Mouse (Mus musculus) kidney, adult 2 months (tissue): ENCODE results near the gene Hbq1a. TPM values are rescaled to one million over a fixed set of nuclear protein-coding genes. Genes with fewer than 3 reads are reported as not detected.

Experiments used
- DNase-seq: peaks from one replicate; pipeline ENCODE4 v3.0.0; 2021
- H3K27ac ChIP-seq: fragments of 200-500 bp; 2 replicates; pipeline ENCODE4 v1.5.1; 2012; ENCODE audit warnings: low read depth, low read length, control low read depth, inconsistent platforms; ENCODE audit not compliant: insufficient read depth
- H3K27me3 ChIP-seq: fragments of 200-500 bp; replicated peaks from 2 replicates; pipeline ENCODE4 v1.6.1; 2012; ENCODE audit warnings: mild to moderate bottlenecking, moderate library complexity, low read length, inconsistent platforms; ENCODE audit not compliant: control insufficient read depth, insufficient read depth
- H3K36me3 ChIP-seq: fragments of 200-500 bp; 2 replicates; pipeline ENCODE4 v1.6.1; 2012; ENCODE audit warnings: mild to moderate bottlenecking, moderate library complexity, low read length, inconsistent platforms; ENCODE audit not compliant: control insufficient read depth, insufficient read depth
- H3K4me1 ChIP-seq: fragments of 200-500 bp; 2 replicates; pipeline ENCODE4 v1.6.1; 2011; ENCODE audit warnings: low read length; ENCODE audit not compliant: control insufficient read depth, insufficient read depth
- H3K4me3 ChIP-seq: fragments of 200-500 bp; 2 replicates; pipeline ENCODE4 v1.5.1; 2011; ENCODE audit warnings: mild to moderate bottlenecking, low read depth, low read length, control low read depth; ENCODE audit not compliant: insufficient read depth
- CTCF ChIP-seq: fragments of 200-500 bp; conservative IDR thresholded peaks from 2 replicates; pipeline ENCODE4 v1.5.1; 2011; ENCODE audit warnings: low read depth, mild to moderate bottlenecking, control low read depth, low read length, moderate library complexity, mixed read lengths; ENCODE audit not compliant: insufficient read depth, insufficient read length
- POLR2A ChIP-seq: fragments of 200-500 bp; IDR thresholded peaks from one replicate; pipeline ENCODE4 v1.6.1; 2011; ENCODE audit warnings: low read depth, low read length, control low read depth
- WGBS: fragments of 180-500 bp; shearing (Covaris S2); methylation state at CpG from one replicate; pipeline ENCODE4 v1.1.7; 2018; 5-methylcytosine and 5-hydroxymethylcytosine counted together
- polyA plus RNA-seq: library from polyadenylated mRNA; depleted of rRNA; stranded (reverse); fragments of >200 nt; gene quantifications from 2 replicates; pipeline ENCODE4 v1.2.3, GENCODE M21; 2012

The Hbq1a gene
- polyA plus RNA-seq, 1 experiment: 0.45 TPM

DNA sequence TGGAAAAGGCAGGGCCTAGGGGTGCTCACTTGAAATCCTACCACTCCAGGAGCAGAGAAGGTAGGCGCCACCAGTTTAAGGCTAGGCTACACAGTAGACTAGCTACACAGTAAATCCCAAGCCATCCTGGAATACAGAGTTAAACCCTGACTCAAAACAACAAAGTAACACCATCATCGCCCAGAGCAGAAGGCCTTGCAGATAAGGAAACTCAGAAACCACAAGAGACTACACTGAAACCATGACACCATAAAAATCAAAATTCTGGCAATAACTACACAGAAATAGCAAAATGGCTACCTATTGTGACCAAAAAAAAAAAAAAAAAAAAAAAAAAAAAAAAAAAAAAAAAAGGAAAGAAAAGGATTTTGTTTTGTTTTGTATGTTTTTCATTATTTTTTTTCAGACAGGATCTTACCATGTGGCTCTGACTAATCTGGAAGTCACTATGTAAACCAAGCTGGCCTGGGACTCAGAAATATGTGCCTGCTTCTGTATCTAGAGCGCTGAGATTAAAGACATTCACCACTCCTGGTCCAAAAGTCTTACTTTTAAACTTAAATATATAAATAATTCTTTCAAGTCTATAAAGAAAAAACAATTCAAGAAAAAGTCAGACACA, 34.6 kb upstream of the Hbq1a start:
- H3K36me3 ChIP-seq: peaks cover 2% of the 10 kb centered on the region; the same call in 1 of the 2 replicates
- peaks cover 2% of the 10 kb centered on the region; the same call in 1 of the 2 replicates for H3K4me1 ChIP-seq
- no peak overlapping the region for H3K4me3 ChIP-seq
- no peak for DNase-seq
- H3K27me3 ChIP-seq: no peaks in the 10 kb centered on the region
- H3K27ac ChIP-seq: no peak overlapping the region
- no peak for TF ChIP-seq POLR2A
- TF ChIP-seq CTCF: no peak
- WGBS: 85% methylated on average over 3 of the region's 3 CpGs

DNA sequence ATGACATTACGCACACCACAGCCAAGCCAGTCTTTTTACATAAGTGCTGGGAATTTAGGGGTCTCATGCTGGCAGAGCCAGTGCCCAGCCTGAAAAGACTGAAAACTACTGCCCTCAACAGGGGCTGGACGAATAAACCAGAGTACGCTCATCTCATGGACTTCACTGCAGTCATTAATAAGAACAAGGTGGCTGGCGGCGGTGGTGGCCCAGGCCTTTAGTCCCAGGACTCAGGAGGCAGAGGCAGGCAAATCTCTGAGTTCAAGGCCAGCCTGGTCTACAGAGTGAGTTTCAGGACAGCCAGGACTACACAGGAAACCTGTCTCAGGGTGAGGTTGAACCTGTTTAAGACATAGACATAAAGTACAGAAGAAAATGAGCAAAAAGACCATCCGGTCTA, 33.7 kb upstream of the Hbq1a start:
- H3K4me1 ChIP-seq: peaks cover 2% of the 10 kb centered on the region; the same call in 1 of the 2 replicates
- no peak overlapping the region for H3K4me3 ChIP-seq
- no peak for TF ChIP-seq POLR2A
- no peak overlapping the region for H3K27ac ChIP-seq
- no peaks in the 10 kb centered on the region for H3K27me3 ChIP-seq
- 93% methylated on average over 6 of the region's 6 CpGs for WGBS
- no peak for DNase-seq
- H3K36me3 ChIP-seq: peaks cover 2% of the 10 kb centered on the region; the same call in 1 of the 2 replicates

DNA sequence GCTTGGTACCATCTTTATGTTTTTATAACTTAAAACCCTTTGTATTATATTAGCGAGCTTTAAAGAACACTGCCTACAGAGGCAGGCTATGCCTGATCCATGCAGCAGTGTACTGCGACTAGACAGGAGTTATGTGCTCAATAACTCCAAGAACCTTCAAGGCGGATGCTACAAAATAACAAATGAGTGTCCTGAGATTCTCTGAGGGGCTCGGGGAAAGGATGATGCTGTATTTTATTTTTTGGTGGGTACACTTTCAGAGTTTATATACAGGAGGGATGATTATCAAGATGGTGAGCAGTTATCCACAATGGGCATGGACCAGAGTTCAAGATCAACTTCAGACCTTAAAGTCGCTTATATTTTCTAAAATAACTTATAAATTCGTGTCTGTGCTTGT, 33.1 kb upstream of the Hbq1a start:
- peak overlapping the region; percentile 91 for H3K27ac ChIP-seq
- 13% methylated on average over 6 of the region's 6 CpGs for WGBS
- DNase-seq: no peak

DNA sequence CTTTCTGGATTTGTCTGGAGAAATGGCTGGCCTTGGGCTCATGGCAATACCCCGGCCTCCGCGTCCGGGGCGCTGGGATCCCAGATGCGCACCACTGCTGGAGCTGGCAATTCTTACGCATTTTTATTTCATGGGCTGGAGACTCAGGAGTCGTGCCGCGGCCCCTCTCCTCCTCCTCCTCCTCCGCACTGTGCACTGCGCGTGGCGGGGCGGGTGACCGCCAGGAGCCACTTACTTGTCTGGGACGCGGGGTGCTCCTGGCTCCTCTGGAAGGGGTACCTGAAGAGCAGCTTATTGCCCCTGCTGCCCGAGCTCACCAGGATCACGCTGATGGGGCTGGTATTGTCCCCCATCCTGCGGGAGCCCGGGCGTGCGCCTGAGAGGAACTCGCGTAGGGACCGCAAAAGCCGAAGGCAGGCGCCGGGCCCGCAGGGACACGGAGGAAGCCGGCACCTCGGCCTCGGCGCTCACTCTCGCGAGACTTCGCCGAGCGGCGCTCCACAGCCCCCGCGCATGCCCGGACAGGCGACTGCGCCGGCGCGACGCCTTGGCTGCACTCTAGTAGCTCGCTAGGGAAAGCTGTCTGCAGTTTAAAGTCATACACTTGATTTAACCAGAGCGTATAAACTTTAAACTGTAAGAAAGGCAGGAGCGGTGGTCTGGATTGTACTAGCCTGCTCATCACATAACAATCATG, 32.5 kb upstream of the Hbq1a start, which contains the start of gene Nprl3:
Gene Nprl3, minus strand, starts transcription at position 520 of the 697 bp plus-strand sequence.
- WGBS: under 1% methylated on average over 54 of the region's 54 CpGs
- Histone ChIP-seq H3K36me3 (no peaks in the 10 kb centered on the region), H3K27ac (peak within 1 kb of the TSS; percentile 91), H3K27me3 (no peaks in the 10 kb centered on the region), H3K4me3 (peak within 1 kb of the TSS; percentile 95), H3K4me1 (peaks cover 2% of the 10 kb centered on the region; the same call in 1 of the 2 replicates)
- TF ChIP-seq CTCF: no peak
- TF ChIP-seq POLR2A: peak; percentile 76
- DNase-seq: peak; percentile 98

More for the DNA sequence above, 33.1 kb upstream of the Hbq1a start:
- peak overlapping the region; percentile 95 for H3K4me3 ChIP-seq
- TF ChIP-seq CTCF (no peak), POLR2A (no peak)
- H3K36me3 ChIP-seq: no peaks in the 10 kb centered on the region
- H3K27me3 ChIP-seq: no peaks in the 10 kb centered on the region
- peaks cover 2% of the 10 kb centered on the region; the same call in 1 of the 2 replicates for H3K4me1 ChIP-seq

DNA sequence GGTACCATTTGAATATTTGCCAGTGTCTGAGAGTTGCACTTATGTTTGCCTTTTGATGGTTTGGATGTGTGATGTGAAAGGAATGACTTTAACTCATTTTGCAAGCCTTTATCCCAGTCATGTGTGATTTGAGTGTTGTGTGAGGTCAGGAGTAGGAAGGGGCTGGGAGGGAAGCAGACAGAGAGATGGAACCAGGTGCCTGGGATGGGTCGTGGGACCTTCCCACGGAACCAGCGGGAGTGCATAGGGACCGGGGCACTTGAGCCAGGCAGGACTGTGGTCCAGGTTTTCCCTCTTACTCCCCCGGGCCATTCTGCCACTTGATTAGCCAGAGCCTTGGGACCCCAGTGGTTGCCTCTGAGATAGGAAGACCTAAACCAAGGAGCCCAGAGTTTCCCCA, 31.9 kb upstream of the Hbq1a start:
- Histone ChIP-seq H3K36me3 (no peaks in the 10 kb centered on the region), H3K4me1 (peaks cover 2% of the 10 kb centered on the region; the same call in 1 of the 2 replicates), H3K4me3 (no peak overlapping the region), H3K27me3 (no peaks in the 10 kb centered on the region), H3K27ac (peak overlapping the region; percentile 29; the same call in 1 of the 2 replicates)
- DNase-seq: no peak
- WGBS: 21% methylated on average over 5 of the region's 5 CpGs
- no peak for TF ChIP-seq POLR2A
- no peak for TF ChIP-seq CTCF

DNA sequence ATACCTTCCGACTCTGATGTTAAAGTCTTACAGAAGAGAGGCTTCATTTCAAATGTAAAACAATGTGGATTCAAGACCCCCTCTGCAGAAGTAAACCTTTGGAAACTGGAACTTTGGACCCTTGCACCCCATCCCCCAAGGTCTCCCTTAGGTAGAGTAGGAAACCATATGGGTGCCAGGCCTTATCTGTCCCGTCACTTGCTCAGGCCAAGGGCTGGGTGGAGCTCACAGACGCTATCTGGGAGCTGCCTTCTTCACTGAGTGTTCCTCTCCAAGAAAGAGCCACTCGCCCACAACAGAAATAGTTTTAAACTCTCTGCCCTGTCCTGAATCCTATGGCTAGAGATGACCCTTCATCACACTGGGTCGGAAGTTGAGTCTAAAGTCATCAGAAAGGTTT, 30.9 kb upstream of the Hbq1a start:
- no peak overlapping the region for H3K4me3 ChIP-seq
- 89% methylated on average over 5 of the region's 5 CpGs for WGBS

DNA sequence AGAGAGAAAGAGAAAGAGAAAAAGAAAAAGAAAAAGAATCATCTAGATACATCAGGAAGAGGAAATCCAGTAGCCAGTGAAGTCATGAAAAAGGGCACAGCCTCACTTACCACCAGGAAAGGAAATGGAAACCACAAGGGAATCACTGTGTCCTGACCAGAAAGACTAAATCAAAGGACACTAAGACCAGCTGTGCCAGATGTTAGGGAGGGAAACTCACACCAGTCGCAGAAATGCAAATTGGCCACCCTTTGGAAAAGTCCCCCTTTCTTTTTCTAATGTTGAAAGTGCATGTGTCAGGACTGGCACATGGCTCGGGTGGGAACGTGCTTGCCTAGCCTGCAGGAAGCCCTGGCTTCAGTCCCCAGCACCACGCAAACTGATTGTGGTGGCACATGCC, 28.7 kb upstream of the Hbq1a start:
- no peaks in the 10 kb centered on the region for H3K27me3 ChIP-seq
- H3K4me1 ChIP-seq: peaks cover 2% of the 10 kb centered on the region; the same call in 1 of the 2 replicates
- no peak for TF ChIP-seq CTCF
- TF ChIP-seq POLR2A: no peak
- WGBS: 46% methylated on average over 4 of the region's 4 CpGs
- H3K27ac ChIP-seq: no peak overlapping the region
- DNase-seq: no peak
- no peak overlapping the region for H3K4me3 ChIP-seq
- no peaks in the 10 kb centered on the region for H3K36me3 ChIP-seq

More for the DNA sequence above, 30.9 kb upstream of the Hbq1a start:
- no peaks in the 10 kb centered on the region for H3K36me3 ChIP-seq
- H3K27me3 ChIP-seq: no peaks in the 10 kb centered on the region
- TF ChIP-seq POLR2A (no peak), CTCF (no peak)
- H3K27ac ChIP-seq: no peak overlapping the region
- peaks cover 2% of the 10 kb centered on the region; the same call in 1 of the 2 replicates for H3K4me1 ChIP-seq
- DNase-seq: no peak
